Mouse (Mus musculus): ENCODE data around the gene Iqcf6. TPM values are rescaled to one million over a fixed set of nuclear protein-coding genes. Genes with fewer than 3 reads are reported as not detected.
"Not testable (repeated sequence)": the region's sequence is repeated elsewhere in the genome, so short reads cannot be mapped to it uniquely, and the experiment has no call there.

Iqcf6 gene
- polyA plus RNA-seq, 1 experiment from 2014 or later: not detected

- peak; percentile 64 for DNase-seq
- no peak for ATAC-seq
- H3K4me2 ChIP-seq (ENCODE audit: low read depth, low read length): no peak overlapping the region
- H3K27me3 ChIP-seq (ENCODE audit: insufficient read depth, low read length): no peaks in the 10 kb centered on the region
- no peak overlapping the region for H3K9ac ChIP-seq (replicated peaks)
- H3K9me3 ChIP-seq (ENCODE audit: low read length): no peaks in the 10 kb centered on the region
- H3K36me3 ChIP-seq (replicated peaks; ENCODE audit: insufficient read depth, low read length): no peaks in the 10 kb centered on the region
- no peaks in the 10 kb centered on the region for H3K4me1 ChIP-seq (ENCODE audit: insufficient read depth)
- H3K4me3 ChIP-seq (ENCODE audit: low read depth, low read length): no peak overlapping the region
- H3K27ac ChIP-seq (ENCODE audit: low read depth): no peak overlapping the region
- 26% methylated on average over 8 of the region's 8 CpGs for WGBS (ENCODE audit: insufficient replicate concordance)
- TF ChIP-seq EP300 (IDR thresholded peaks at IDR 0.05; ENCODE audit: low read depth) (no peak), CTCF (IDR thresholded peaks at IDR 0.05; ENCODE audit: low read depth) (peak; percentile 81)
Observed at GRCm38 (mm10) chr9:106600546-106600945, 25.8 kb upstream of the Iqcf6 start.

GRCm38 (mm10) chr9:106610727-106611126, 15.7 kb upstream of the Iqcf6 start:
- Histone ChIP-seq H3K27me3 (ENCODE audit: insufficient read depth, low read length) (no peaks in the 10 kb centered on the region), H3K27ac (ENCODE audit: low read depth) (no peak overlapping the region), H3K9ac (replicated peaks) (no peak overlapping the region), H3K9me3 (ENCODE audit: low read length) (no peaks in the 10 kb centered on the region), H3K36me3 (replicated peaks; ENCODE audit: insufficient read depth, low read length) (no peaks in the 10 kb centered on the region), H3K4me3 (ENCODE audit: low read depth, low read length) (no peak overlapping the region), H3K4me1 (ENCODE audit: insufficient read depth) (no peaks in the 10 kb centered on the region), H3K4me2 (ENCODE audit: low read depth, low read length) (no peak overlapping the region)
- WGBS (ENCODE audit: insufficient replicate concordance): 78% methylated on average over 4 of the region's 4 CpGs
- ATAC-seq: no peak
- TF ChIP-seq EP300 (IDR thresholded peaks at IDR 0.05; ENCODE audit: low read depth): no peak
- no peak for TF ChIP-seq CTCF (IDR thresholded peaks at IDR 0.05; ENCODE audit: low read depth)
- DNase-seq: no peak

- H3K36me3 ChIP-seq (replicated peaks; ENCODE audit: insufficient read depth, low read length): no peaks in the 10 kb centered on the region
- no peak overlapping the region for H3K4me2 ChIP-seq (ENCODE audit: low read depth, low read length)
- no peak overlapping the region for H3K27ac ChIP-seq (ENCODE audit: low read depth)
- H3K9me3 ChIP-seq (ENCODE audit: low read length): no peaks in the 10 kb centered on the region
- WGBS (ENCODE audit: insufficient replicate concordance): 46% methylated on average over 2 of the region's 2 CpGs
- H3K4me3 ChIP-seq (ENCODE audit: low read depth, low read length): no peak overlapping the region
- no peak for ATAC-seq
- no peaks in the 10 kb centered on the region for H3K4me1 ChIP-seq (ENCODE audit: insufficient read depth)
- H3K9ac ChIP-seq (replicated peaks): no peak overlapping the region
- TF ChIP-seq CTCF (IDR thresholded peaks at IDR 0.05; ENCODE audit: low read depth) (no peak), EP300 (IDR thresholded peaks at IDR 0.05; ENCODE audit: low read depth) (no peak)
- no peaks in the 10 kb centered on the region for H3K27me3 ChIP-seq (ENCODE audit: insufficient read depth, low read length)
- no peak for DNase-seq
Observed at GRCm38 (mm10) chr9:106613951-106614350, 12.4 kb upstream of the Iqcf6 start.

- no peaks in the 10 kb centered on the region for H3K36me3 ChIP-seq (replicated peaks; ENCODE audit: insufficient read depth, low read length)
- H3K27me3 ChIP-seq (ENCODE audit: insufficient read depth, low read length): no peaks in the 10 kb centered on the region
- H3K4me2 ChIP-seq (ENCODE audit: low read depth, low read length): no peak overlapping the region
- 38% methylated on average over 3 of the region's 3 CpGs for WGBS (ENCODE audit: insufficient replicate concordance)
- no peaks in the 10 kb centered on the region for H3K9me3 ChIP-seq (ENCODE audit: low read length)
- ATAC-seq (no peak), DNase-seq (no peak)
- no peaks in the 10 kb centered on the region for H3K4me1 ChIP-seq (ENCODE audit: insufficient read depth)
- H3K4me3 ChIP-seq (ENCODE audit: low read depth, low read length): no peak overlapping the region
- TF ChIP-seq EP300 (IDR thresholded peaks at IDR 0.05; ENCODE audit: low read depth) (no peak), CTCF (IDR thresholded peaks at IDR 0.05; ENCODE audit: low read depth) (no peak)
- H3K27ac ChIP-seq (ENCODE audit: low read depth): no peak overlapping the region
- no peak overlapping the region for H3K9ac ChIP-seq (replicated peaks)
Observed at GRCm38 (mm10) chr9:106614616-106615015, 11.8 kb upstream of the Iqcf6 start.

- TF ChIP-seq CTCF (IDR thresholded peaks at IDR 0.05; ENCODE audit: low read depth): no peak
- no peak for TF ChIP-seq EP300 (IDR thresholded peaks at IDR 0.05; ENCODE audit: low read depth)
- DNase-seq: no peak
Observed at GRCm38 (mm10) chr9:106616306-106616705, 10.1 kb upstream of the Iqcf6 start.

GRCm38 (mm10) chr9:106617496-106617895, 8.9 kb upstream of the Iqcf6 start:
- ATAC-seq: no peak
- H3K9ac ChIP-seq (replicated peaks): no peak overlapping the region
- no peak overlapping the region for H3K4me2 ChIP-seq (ENCODE audit: low read depth, low read length)
- TF ChIP-seq EP300 (IDR thresholded peaks at IDR 0.05; ENCODE audit: low read depth) (no peak), CTCF (IDR thresholded peaks at IDR 0.05; ENCODE audit: low read depth) (no peak)
- no peak overlapping the region for H3K27ac ChIP-seq (ENCODE audit: low read depth)
- no peaks in the 10 kb centered on the region for H3K9me3 ChIP-seq (ENCODE audit: low read length)
- DNase-seq: no peak
- no peaks in the 10 kb centered on the region for H3K36me3 ChIP-seq (replicated peaks; ENCODE audit: insufficient read depth, low read length)
- H3K4me1 ChIP-seq (ENCODE audit: insufficient read depth): no peaks in the 10 kb centered on the region
- H3K27me3 ChIP-seq (ENCODE audit: insufficient read depth, low read length): no peaks in the 10 kb centered on the region
- no peak overlapping the region for H3K4me3 ChIP-seq (ENCODE audit: low read depth, low read length)
- WGBS (ENCODE audit: insufficient replicate concordance): 78% methylated on average over 3 of the region's 3 CpGs

More at GRCm38 (mm10) chr9:106616306-106616705, 10.1 kb upstream of the Iqcf6 start:
- H3K9ac ChIP-seq (replicated peaks): no peak overlapping the region
- H3K9me3 ChIP-seq (ENCODE audit: low read length): no peaks in the 10 kb centered on the region
- no peak overlapping the region for H3K4me2 ChIP-seq (ENCODE audit: low read depth, low read length)
- no peak overlapping the region for H3K4me3 ChIP-seq (ENCODE audit: low read depth, low read length)
- H3K27ac ChIP-seq (ENCODE audit: low read depth): no peak overlapping the region
- no peaks in the 10 kb centered on the region for H3K36me3 ChIP-seq (replicated peaks; ENCODE audit: insufficient read depth, low read length)
- H3K4me1 ChIP-seq (ENCODE audit: insufficient read depth): no peaks in the 10 kb centered on the region
- H3K27me3 ChIP-seq (ENCODE audit: insufficient read depth, low read length): no peaks in the 10 kb centered on the region
- ATAC-seq: no peak
- WGBS (ENCODE audit: insufficient replicate concordance): 70% methylated on average over 9 of the region's 9 CpGs

GRCm38 (mm10) chr9:106627796-106628195, 1.4 kb downstream of the Iqcf6 start:
- not testable (repeated sequence) for H3K4me1 ChIP-seq (ENCODE audit: insufficient read depth); DNase-seq; ATAC-seq

More at GRCm38 (mm10) chr9:106627796-106628195, 1.4 kb downstream of the Iqcf6 start:
- H3K27me3 ChIP-seq (ENCODE audit: insufficient read depth, low read length); H3K9ac ChIP-seq (replicated peaks); H3K4me3 ChIP-seq (ENCODE audit: low read depth, low read length); H3K27ac ChIP-seq (ENCODE audit: low read depth); H3K4me2 ChIP-seq (ENCODE audit: low read depth, low read length); H3K9me3 ChIP-seq (ENCODE audit: low read length); H3K36me3 ChIP-seq (replicated peaks; ENCODE audit: insufficient read depth, low read length): not testable (repeated sequence)
- 39% methylated on average over 6 of the region's 8 CpGs for WGBS (ENCODE audit: insufficient replicate concordance)
